Mouse (Mus musculus) kidney, postnatal 4 days (tissue): ENCODE measurements around the gene Nelfe.

Experiments used
- DNase-seq, 2 experiments: peaks; one replicate each; pipeline ENCODE4 v3.0.0; 2021; ENCODE audit warnings: mixed read lengths in 2 of 2

Nelfe gene

DNA sequence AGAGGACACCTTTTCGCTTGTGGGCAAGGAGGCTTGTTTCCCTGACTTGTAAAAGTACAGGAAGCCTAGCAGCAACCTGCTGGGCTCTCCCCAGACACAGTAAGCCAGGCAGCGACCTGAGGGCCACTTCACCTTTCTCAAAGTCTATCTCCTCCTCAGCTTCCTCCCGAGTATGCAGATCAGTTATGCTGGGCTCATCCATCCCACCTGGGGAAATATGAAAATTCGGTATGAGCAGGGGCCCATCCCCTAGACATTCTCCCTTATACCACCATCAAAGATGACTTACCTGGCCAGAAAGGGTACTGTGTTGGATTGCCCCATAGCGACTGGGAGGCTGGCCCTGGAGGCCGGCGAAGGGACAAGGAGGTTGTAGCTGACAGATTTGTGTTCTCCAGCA is 2.6 kb upstream of the Nelfe start:
- DNase-seq, result no peak

DNA sequence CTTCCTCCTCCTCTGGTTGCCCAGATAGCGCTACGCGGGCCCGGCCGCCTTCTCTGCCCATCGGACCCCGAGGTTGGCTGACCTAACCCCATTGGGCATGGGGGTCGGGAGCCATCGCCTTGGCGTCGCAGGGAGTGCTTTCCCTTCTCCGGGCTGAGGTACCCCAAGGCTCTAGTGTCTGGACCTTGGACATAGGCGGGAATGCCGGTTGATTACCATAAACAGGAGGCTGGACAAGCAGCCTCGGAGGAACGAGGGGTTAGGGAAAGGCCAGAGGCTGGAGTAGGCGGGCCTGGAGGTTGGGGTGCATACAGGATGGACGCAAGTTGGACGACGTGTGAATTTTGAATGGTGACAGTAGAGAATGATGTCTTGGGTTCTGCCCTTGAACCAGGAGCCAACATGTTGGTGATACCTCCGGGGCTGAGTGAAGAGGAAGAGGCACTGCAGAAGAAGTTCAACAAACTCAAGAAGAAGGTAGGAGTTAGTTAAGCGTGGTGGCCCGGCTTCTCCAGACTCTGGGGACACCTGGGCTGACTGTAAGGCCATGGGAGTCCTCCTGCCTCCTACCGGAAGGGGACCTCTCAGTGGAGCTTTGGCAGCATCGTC is 430 bp downstream of the Nelfe start:
- DNase-seq, result no peak

DNA sequence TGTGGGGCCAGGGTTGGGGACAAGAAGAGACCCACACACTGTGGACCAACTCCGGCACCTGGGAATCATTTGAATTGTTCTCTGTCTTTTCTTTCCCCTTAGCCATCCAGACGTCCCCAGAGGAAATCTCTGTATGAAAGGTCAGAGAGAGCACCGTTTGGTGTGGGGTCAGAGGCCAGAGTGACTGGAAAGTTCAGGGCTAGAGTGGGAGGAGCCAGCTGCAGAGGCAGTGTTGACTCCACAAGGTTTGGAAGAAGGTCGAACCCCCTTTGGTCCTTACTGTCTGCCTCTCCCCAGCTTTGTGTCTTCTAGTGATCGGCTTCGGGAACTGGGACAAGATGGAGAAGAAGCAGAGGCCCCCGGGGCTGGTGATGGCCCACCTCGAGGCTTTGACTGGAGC is 3.3 kb downstream of the Nelfe start:
- no peak for DNase-seq

DNA sequence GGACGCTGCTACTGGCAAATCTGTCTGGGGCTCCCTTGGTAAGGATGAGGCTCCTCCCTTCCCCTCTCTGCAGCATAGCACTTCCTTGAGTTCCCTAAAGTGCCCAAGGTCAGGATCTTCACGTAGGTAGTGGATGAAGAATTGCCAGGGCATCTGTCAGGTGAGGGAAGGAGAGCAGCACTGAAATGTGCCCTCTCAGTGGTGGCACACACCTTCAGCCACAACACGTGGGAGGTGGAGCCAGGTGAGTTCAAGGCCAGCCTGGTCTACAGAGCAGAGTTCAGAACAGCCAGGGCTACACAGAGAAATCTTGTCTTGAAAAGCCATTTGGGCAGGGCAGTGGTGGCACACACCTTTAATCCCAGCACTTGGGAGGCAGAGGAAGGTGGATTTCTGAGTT is 4.6 kb downstream of the Nelfe start:
- DNase-seq, result no peak

DNA sequence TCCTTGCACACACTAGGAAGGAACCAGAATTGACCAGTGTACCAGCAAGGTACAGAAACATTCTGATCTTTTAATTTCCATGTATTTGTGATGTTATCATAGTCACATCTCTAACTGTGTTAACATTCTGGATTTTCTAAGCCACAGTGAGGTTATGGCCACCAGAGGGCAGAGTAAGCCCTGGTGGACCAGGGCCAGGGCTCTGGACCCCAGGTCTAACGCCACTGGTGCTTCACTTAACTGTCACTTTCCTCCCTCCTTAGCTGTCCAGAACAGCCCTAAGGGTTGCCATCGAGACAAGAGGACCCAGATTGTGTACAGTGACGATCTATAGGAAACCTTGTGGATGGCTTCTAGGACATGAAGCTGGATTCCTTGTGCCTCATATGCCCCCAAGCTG is 5.6 kb downstream of the Nelfe start:
- DNase-seq, result peak; percentile 74 to 80

DNA sequence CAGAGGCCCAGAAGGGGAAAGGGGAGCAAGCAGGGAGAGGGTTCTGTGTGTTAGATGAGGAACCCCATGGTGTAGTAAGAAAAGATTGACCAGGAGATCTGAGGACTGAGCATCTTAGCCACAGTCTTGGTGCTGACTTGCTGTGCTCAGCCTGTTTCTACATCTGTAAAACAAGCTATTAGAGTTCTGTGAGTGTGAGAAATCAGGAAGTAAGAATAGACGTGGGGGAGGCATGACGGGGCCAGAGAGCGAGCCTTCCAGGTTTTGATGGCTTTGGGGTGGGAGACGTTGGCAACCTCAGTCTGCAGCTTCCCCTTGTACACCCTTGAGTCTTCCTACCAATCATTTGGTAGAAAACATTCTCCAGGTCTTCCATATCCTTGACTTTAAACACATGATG is 8.5 kb downstream of the Nelfe start:
- no peak for DNase-seq

DNA sequence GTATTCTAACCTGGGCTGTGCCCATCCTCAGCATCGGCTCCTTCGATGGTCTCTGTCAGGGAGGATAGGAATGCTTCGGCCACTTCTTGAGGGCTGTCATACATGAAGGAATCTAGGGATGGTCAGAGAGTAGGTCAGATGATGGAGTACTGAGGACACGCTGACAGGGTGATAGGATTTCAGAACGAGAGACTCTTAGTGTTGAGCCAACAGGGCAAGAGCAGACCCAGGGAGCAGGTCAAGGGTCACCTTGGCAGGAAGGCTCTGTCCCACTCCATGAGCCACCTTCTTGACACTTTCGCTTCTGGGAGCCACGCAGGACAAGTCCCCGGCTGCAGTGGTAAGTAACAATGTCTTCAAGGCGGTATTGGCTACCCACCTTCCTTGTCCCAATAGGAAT is 10.3 kb downstream of the Nelfe start:
- no peak for DNase-seq

DNA sequence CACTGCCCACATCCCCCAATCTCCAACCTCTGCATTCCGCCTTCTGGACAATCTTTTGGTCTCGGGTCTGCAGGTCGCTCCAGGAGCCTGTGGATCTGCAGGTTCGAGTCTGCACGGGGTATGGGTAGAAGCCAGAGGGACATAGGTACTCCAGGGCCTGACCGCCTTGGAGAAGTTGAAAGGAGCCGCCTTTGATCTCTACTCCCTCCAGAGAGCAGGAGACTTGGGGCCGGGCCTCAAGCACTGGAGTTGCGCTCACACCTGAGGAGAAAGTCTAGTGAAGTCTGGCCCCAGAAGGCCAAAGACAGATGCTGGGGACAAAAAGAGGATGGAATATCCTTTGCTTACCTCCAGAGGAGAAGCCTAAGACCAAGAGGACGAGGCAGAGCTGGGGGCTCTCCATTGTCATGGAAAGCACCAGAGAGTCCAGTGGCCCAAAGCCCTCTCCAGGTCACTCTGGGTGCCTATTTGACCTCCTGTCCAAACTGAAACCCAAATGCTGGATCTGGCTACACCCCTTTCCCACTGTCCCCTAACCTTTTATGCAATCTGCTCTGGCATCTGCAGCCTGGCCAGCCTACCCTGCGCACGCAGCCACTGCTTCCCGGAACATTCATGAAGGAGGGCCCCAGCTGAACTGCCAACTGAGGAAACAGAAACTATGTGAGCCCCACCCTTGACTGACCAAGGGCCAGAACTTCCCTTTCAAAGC is 11.7 kb downstream of the Nelfe start:
- peak; percentile 40 to 61 for DNase-seq

DNA sequence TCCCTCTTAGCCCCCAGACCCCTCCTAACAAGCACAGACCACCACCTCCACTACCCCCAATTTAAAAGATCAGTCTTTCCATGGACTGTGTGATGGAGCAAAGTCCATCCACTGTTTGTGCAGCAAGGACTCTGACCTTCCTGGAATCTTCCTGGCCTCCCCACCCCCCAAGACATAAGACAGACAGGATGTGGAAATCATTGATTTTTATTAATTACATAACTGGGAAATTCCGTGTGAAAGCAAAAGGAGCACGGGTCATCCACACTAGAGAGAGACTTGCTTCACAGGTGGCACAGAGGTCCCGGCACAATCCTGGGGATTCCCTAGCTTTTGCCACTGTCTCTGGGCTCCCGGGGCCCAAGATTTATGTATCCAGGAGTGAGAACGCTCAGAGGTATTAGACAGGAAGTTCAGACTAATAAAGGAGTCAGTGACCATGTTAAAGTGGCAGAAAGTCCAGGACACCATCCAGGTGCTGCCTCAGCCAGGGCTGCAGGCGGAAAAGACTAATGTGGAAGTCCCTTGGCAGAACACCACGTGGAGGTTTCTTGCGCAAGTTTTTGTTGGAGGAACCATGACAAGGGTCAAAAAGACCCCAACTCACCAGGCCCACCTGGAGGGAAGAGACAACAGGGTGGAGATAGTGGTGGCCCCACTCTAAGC is 12.4 kb downstream of the Nelfe start, which contains the start of gene Cfb:
TSS of gene Cfb (minus strand) at position 103 of the 666 bp plus-strand sequence.
- DNase-seq, result peak in 1 of 2 experiments; percentile 58

DNA sequence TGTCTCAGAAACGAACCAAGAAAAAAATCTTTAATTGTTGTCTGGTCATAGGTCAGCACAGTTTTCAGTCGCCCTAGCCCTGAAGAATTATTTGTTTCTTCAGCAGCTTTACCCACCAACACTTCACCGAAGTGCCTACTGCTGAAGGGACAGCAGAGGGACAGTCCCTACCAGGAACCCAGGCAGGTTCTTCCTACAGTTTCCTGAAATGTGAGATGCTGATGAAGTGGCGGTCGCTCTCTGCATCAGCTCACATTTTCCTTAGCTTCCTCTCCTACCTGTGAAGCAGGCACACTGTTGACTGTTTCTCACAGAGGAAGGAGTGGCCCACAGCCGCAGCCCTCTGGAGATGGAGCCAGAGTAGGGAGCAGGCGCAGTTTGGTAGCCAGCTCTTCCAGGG is 15.8 kb downstream of the Nelfe start:
- DNase-seq, result no peak

DNA sequence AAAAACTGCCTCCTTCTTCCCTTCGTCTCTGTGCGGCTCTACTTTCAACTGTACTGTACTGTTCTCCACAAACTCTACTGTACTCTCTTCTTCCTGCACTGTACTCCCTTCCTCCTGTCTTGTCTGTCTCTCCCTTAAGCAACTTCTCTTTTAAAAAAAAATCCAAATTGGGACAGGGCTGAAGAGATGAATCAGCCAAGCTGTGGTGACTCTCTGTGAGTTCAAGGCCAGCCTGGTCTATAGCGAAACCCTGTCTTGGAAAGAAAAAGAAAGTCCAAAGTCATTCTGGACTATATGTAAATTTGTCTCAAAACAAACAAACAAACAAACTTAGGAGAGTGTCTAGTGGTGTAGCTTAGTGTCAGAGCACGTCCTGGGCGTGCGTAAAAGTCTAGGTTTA is 24.1 kb downstream of the Nelfe start:
- DNase-seq, result no peak

DNA sequence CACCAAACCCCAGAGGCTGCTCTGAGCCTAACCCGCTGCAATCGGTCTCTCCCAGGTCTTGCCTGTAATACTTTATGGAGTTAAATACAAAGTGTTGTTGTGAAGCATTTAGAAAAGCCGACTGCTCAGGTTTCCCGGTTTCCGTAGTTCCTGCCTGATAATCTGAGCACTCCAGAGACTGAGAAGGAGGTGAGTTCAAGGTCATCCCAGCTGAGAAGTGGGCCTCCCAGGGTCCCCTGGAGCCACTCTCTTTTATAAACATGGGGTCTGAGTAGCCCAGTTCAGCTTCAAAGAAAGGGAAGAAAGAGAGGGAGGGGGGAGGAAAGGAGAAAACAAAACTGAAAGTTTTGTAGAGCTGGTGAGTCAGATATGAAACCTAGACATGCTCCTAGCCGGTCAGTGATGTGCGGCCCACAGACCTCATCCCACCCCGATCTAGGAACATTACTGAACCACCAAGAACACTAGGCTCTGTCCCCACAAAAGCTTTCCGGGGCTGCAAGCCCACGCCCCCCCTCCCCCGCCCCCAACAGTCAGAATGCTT is 29.2 kb downstream of the Nelfe start, which contains the start of gene Zbtb12:
TSS of gene Zbtb12 (plus strand) at position 148 of the 544 bp plus-strand sequence.
- DNase-seq, result no peak

DNA sequence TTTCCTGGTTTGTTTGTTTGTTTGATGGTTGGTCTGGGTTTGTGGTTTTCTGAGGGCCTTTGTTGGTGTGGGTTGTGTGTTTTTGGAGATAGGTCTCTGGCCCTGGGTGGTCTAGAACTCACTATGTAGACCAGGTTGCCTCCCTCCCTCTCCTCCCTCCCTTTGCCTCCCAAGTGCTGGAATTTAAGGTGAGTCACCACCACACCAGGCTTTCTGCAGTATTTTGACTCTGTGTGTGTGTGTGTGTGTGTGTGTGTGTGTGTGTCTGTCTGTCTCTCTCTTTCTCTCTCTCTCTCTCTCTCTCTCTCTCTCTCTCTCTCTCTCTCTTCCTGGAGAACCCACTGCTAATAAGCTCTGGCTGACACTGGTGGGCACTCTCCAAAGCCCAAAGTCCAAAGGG is 31.0 kb downstream of the Nelfe start:
- no peak for DNase-seq

DNA sequence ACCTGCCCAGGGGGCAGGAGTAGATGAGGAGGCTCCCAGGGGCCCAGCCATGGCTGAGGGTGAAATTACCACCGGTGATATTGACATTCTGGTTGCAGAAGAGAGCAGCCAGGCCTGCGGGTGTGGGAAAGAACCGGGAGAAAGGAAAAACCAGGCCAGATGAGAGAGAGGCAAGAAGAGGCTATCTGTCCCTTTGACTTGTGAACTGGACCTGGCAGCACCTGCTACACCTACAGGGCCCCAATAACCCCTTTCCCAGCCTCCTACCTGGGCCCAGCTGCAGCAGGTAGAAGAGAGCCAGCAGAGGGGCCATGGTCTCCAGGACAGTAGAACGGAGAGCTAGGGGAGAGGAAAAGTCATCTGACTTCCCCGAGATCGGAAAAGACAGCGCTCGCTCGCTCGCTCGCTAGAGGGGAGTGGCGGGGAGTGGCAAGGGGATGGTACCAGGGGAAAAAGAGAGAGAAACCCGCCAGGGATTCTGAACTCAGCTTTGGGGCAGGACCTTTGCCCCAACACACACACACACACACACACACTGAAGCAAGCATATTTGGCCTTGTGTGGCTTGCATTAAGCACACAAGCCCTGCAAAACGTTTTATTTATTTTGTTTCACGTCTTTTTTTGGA is 31.6 kb downstream of the Nelfe start, which contains the start of gene Gm20547:
TSS of gene Gm20547 (minus strand) at position 360 of the 628 bp plus-strand sequence.
- DNase-seq, result peak; percentile 18 to 32

DNA sequence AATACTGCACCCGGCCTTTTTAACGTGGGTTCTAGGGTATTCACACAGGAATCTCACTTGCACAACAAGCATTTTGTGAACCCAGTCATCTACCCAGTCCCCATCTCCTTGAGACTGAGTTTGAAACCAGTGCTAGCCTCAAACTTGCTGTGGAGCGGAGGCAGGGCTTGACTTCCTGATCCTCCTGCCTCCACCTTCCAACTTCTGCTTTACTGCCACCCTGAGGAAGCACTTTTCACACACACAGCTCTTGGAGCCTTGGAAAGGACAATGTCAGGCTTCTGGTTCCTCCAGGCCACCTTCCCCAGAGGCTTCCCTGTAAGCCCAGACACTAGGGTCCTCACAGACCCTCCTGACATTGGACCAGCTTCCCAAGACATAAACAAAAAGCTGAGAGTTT is 33.1 kb downstream of the Nelfe start:
- no peak for DNase-seq

DNA sequence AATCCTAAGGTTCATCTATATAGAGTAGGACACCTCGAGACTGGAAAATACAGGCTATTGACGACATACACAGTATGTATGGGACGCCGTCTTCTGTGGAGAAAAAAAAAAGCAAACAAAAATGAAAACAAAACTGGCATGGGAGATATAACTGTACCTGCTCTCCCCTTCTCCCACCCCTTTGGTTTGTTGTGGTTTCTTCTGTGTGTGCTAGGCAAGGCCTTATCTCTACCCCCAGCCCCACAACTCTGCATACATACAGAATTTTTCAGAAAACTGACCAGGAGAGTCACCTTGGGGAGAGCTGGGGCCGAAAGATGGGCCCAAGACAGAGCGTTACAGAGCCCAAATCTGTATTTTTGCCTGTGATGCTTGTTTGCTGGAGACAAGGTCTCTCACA is 34.5 kb downstream of the Nelfe start:
- no peak for DNase-seq

DNA sequence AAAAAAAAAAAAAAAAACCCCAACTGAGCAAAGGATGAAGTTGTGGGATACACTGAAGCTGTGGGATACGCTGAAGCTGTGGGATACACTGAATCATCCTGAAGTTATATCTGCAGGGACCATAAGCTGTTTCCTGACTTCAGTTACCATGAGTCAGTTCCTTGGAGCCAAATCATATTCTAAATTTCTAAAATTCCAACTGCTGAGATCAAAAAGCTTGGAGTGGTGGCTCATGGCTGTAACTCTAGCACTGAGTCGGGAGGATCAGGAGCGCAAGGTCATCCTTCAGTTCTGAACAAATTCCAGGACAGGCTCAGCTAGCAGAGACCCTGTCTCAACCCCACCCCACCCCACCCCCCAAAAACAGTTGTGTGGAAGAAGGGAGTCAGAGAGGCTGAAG is 35.4 kb downstream of the Nelfe start:
- no peak for DNase-seq

DNA sequence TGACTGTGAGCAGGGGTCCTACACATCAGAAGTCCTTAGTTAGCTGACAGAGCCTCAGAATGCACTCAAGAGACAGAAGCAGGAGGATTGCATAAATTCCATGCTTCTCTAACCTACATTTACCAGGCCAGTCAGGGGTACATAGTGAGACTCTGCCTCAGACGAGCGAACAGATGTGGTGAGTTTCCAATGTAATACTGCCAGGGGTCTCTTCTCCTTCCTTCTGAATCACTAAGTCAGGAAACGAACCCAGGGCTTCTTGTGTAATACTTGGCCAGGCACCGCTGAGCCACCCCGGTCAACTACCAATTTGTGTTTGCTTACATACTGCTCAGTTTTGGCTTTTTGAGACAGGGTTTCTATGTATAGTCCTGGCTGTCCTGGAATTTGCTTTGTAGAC is 37.8 kb downstream of the Nelfe start:
- DNase-seq, result no peak

DNA sequence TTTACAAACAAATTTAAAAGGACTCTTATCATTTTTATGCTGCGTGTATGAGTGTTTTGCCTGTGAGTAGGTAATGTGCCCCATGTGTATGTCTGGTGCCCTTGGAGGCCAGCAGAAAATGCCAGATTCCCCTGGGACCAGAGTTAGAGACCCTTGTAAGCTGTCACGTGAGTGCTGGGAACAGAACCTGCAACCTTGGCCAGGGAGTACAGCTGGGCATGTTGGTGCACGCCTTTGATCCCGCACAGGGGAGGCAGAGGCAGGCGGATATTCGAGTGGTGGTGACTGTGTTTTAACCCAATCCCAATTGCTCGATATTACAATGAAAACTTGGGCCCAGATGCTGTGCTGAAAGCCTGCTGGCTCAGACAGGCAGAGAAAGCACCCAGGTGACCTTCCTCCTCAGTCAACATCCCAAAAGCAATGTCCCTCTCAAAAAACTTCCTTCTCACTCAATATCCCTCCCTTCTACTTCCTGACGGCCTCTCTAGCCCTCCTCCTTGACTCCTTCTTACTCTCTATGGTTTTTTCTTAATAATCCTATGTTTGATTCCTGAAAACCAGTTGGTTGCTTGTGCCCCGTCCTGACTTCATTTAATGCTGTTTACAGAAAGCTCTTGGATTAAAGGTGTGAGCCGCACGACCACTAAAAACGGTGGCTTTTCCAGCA is 40.0 kb downstream of the Nelfe start:
- DNase-seq, result no peak

DNA sequence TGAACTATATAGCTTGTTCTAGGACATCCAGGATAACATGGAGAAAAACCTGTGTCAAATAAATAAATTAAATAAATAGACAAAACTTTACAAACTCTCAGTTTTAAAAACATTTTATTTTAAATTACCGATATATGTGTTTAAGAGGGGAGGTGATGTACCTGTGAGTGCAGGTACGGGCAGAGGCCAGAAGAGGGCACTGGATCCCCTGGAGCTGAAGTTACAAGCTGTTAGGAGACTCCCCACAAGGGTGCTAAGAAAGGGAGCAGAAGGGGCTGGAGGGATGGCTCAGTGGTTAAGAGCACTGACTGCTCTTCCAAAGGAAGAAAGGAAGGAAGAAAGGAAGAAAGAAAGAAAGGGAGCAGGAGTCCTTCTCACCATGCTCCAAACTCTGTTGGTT is 41.2 kb downstream of the Nelfe start:
- DNase-seq, result no peak

DNA sequence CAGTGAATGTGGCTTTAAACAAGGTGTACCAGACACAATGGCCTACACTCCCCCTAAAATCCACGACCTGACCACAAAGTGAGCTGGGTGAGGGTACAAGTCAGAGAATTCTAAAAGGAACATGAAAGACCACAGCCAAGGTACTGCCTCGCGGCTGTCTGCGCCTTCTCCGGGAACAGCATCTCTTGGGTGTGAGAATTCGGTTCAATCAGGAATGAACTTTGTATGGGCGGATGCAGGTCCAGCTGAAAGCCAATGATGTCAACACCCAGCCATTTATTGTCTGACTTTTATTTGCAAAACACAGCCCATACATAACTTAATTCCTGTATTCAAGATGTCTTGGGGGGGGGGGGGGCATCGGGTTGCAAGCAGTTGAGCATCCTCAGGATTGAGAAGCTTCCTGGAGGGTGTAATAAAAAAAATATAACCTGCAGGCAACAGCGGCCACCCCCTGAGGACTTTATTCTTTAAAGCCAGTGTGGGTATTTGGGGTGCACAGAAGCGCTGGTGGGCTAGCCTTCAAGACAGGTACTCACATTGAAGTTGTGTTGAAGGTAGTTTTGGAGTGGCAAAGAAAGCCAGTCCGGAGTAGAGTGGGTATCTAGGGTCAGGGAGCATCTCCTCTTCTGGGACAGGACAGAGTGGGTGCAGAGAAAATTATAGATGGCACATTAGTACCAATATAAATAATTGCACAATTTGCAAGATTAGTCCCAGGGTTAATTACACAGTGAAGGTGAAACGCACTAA is 43.1 kb downstream of the Nelfe start:
- no peak for DNase-seq

DNA sequence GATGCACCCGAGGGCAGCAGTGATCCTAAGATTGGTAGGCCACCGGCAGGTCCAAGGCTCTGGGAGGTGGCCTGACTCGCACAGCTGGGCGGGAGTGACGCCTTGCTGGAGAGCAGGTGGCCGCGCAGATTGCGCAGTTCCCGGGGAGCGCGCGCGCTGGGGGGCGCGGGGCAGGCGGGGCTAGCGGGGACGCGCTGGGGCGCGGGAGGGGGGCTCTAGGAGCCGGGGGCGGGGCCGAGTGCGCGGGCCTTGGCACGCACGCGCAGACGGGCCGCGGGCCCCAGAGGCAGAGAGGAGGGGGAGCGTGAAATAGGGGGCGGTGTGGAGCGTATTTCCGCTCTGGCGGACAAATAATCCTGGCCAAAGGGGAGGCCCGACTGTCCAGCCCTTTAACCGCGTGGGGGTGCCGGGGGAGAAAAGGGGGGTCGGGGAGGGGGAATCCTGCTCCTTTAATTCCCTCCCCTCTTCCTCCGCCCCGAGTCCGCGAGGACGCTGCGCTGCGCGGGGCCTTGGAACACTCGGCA is 43.9 kb downstream of the Nelfe start:
- peak; percentile 95 to 97 for DNase-seq
